Mouse (Mus musculus) kidney, adult 2 months (tissue): Measurements from ENCODE around the gene Tet1. TPM values are rescaled to one million over a fixed set of nuclear protein-coding genes. Genes with fewer than 3 reads are reported as not detected.

Experiments used
- DNase-seq: peaks from one replicate; pipeline ENCODE4 v3.0.0; 2021
- H3K27ac ChIP-seq: fragments of 200-500 bp; 2 replicates; pipeline ENCODE4 v1.5.1; 2012; ENCODE audit warnings: low read depth, low read length, control low read depth, inconsistent platforms; ENCODE audit not compliant: insufficient read depth
- H3K27me3 ChIP-seq: fragments of 200-500 bp; replicated peaks from 2 replicates; pipeline ENCODE4 v1.6.1; 2012; ENCODE audit warnings: mild to moderate bottlenecking, moderate library complexity, low read length, inconsistent platforms; ENCODE audit not compliant: control insufficient read depth, insufficient read depth
- H3K36me3 ChIP-seq: fragments of 200-500 bp; 2 replicates; pipeline ENCODE4 v1.6.1; 2012; ENCODE audit warnings: mild to moderate bottlenecking, moderate library complexity, low read length, inconsistent platforms; ENCODE audit not compliant: control insufficient read depth, insufficient read depth
- H3K4me1 ChIP-seq: fragments of 200-500 bp; 2 replicates; pipeline ENCODE4 v1.6.1; 2011; ENCODE audit warnings: low read length; ENCODE audit not compliant: control insufficient read depth, insufficient read depth
- H3K4me3 ChIP-seq: fragments of 200-500 bp; 2 replicates; pipeline ENCODE4 v1.5.1; 2011; ENCODE audit warnings: mild to moderate bottlenecking, low read depth, low read length, control low read depth; ENCODE audit not compliant: insufficient read depth
- CTCF ChIP-seq: fragments of 200-500 bp; conservative IDR thresholded peaks from 2 replicates; pipeline ENCODE4 v1.5.1; 2011; ENCODE audit warnings: low read depth, mild to moderate bottlenecking, control low read depth, low read length, moderate library complexity, mixed read lengths; ENCODE audit not compliant: insufficient read depth, insufficient read length
- POLR2A ChIP-seq: fragments of 200-500 bp; IDR thresholded peaks from one replicate; pipeline ENCODE4 v1.6.1; 2011; ENCODE audit warnings: low read depth, low read length, control low read depth
- WGBS: fragments of 180-500 bp; shearing (Covaris S2); methylation state at CpG from one replicate; pipeline ENCODE4 v1.1.7; 2018; 5-methylcytosine and 5-hydroxymethylcytosine counted together
- polyA plus RNA-seq: library from polyadenylated mRNA; depleted of rRNA; stranded (reverse); fragments of >200 nt; gene quantifications from 2 replicates; pipeline ENCODE4 v1.2.3, GENCODE M21; 2012

Gene Tet1
- polyA plus RNA-seq, 1 experiment = 1.4 TPM

- Histone ChIP-seq H3K27me3 (no peaks in the 10 kb centered on the region), H3K36me3 (no peaks in the 10 kb centered on the region), H3K4me1 (no peaks in the 10 kb centered on the region), H3K4me3 (no peak overlapping the region), H3K27ac (no peak overlapping the region)
- no peak for DNase-seq
- WGBS = 46% methylated on average over 4 of the region's 4 CpGs
- no peak for TF ChIP-seq POLR2A
- no peak for TF ChIP-seq CTCF
Measured at GRCm38 (mm10) chr10:62892549-62893232, 16.1 kb downstream of the Tet1 start.

GRCm38 (mm10) chr10:62891025-62891424 is 17.8 kb downstream of the Tet1 start:
- Histone ChIP-seq H3K27me3 (no peaks in the 10 kb centered on the region), H3K36me3 (no peaks in the 10 kb centered on the region), H3K27ac (no peak overlapping the region), H3K4me1 (no peaks in the 10 kb centered on the region), H3K4me3 (no peak overlapping the region)
- no peak for TF ChIP-seq CTCF
- TF ChIP-seq POLR2A = no peak
- DNase-seq = no peak
- 75% methylated on average over 3 of the region's 3 CpGs for WGBS

GRCm38 (mm10) chr10:62886799-62887591 is 21.8 kb downstream of the Tet1 start:
- WGBS = 1% methylated on average over 56 of the region's 56 CpGs
- DNase-seq = peak; percentile 68
- TF ChIP-seq CTCF (no peak), POLR2A (no peak)
- no peaks in the 10 kb centered on the region for H3K4me1 ChIP-seq
- H3K4me3 ChIP-seq = peak overlapping the region; percentile 51
- no peaks in the 10 kb centered on the region for H3K27me3 ChIP-seq
- no peak overlapping the region for H3K27ac ChIP-seq
- no peaks in the 10 kb centered on the region for H3K36me3 ChIP-seq

GRCm38 (mm10) chr10:62885969-62886798 is 22.6 kb downstream of the Tet1 start:
- Histone ChIP-seq H3K4me1 (no peaks in the 10 kb centered on the region), H3K27ac (no peak overlapping the region), H3K4me3 (peak overlapping the region; percentile 51), H3K36me3 (no peaks in the 10 kb centered on the region), H3K27me3 (no peaks in the 10 kb centered on the region)
- no peak for DNase-seq
- TF ChIP-seq CTCF = no peak
- TF ChIP-seq POLR2A = no peak
- under 1% methylated on average over 38 of the region's 38 CpGs for WGBS

GRCm38 (mm10) chr10:62885460-62885859 is 23.3 kb downstream of the Tet1 start:
- Histone ChIP-seq H3K27ac (no peak overlapping the region), H3K4me1 (no peaks in the 10 kb centered on the region), H3K36me3 (no peaks in the 10 kb centered on the region), H3K4me3 (no peak overlapping the region), H3K27me3 (no peaks in the 10 kb centered on the region)
- WGBS = 48% methylated on average over 10 of the region's 10 CpGs
- DNase-seq = no peak
- no peak for TF ChIP-seq POLR2A
- no peak for TF ChIP-seq CTCF

- DNase-seq = no peak
- Histone ChIP-seq H3K27me3 (no peaks in the 10 kb centered on the region), H3K4me3 (no peak overlapping the region), H3K27ac (no peak overlapping the region), H3K36me3 (no peaks in the 10 kb centered on the region), H3K4me1 (no peaks in the 10 kb centered on the region)
- 74% methylated on average over 1 of the region's 1 CpGs for WGBS
- TF ChIP-seq POLR2A (no peak), CTCF (no peak)
Measured at GRCm38 (mm10) chr10:62884517-62884916, 24.3 kb downstream of the Tet1 start.
